Comparison of ENCODE assay signal across 8 mouse cellular contexts in genomic region chr15:62127602-62128158, GRCm38 (mm10).
DNase-seq lines count a peak whose midpoint lies in the region; ATAC-seq lines count a peak whose summit lies in the region.

No protein-coding gene starts in this region.

- H3K4me3 ChIP-seq in megakaryocyte, embryonic 14.5 days (replicated peaks): peak overlapping the region; percentile 2
- H3K4me3 ChIP-seq in forebrain, embryonic 10.5 days: no peak overlapping the region
- no peak overlapping the region for H3K4me3 ChIP-seq in intestine, embryonic 16.5 days (ENCODE audit: low read length)
- no peak overlapping the region for H3K4me3 ChIP-seq in midbrain, embryonic 14.5 days (replicated peaks; ENCODE audit: low read depth, low read length)

- H3K27ac ChIP-seq in forebrain, embryonic 10.5 days: peak overlapping the region; percentile 35; the same call in 1 of the 2 replicates
- H3K27ac ChIP-seq in intestine, embryonic 16.5 days (ENCODE audit: low read length): no peak overlapping the region
- no peak overlapping the region for H3K27ac ChIP-seq in midbrain, embryonic 14.5 days (replicated peaks; ENCODE audit: low read depth, low read length)

- H3K4me2 ChIP-seq in intestine, embryonic 16.5 days (ENCODE audit: low read depth, low read length): peak overlapping the region; percentile 3; the same call in 1 of the 2 replicates
- no peak overlapping the region for H3K4me2 ChIP-seq in midbrain, embryonic 14.5 days (ENCODE audit: low read length)

- no peak for ATAC-seq in megakaryocyte, adult 5-6 weeks (ENCODE audit: poor library complexity, severe bottlenecking)
- peak; percentile 28; the same call in 1 of the 2 replicates for ATAC-seq in intestine, embryonic 16.5 days
- ATAC-seq in midbrain, embryonic 14.5 days (ENCODE audit: low FRiP score, low TSS enrichment): peak; percentile 27; the same call in 1 of the 2 replicates

- WGBS in forebrain, embryonic 10.5 days: 44% methylated on average over 11 of the region's 11 CpGs
- WGBS in intestine, embryonic 16.5 days: 33% methylated on average over 11 of the region's 11 CpGs
- WGBS in midbrain, embryonic 14.5 days: 23% methylated on average over 11 of the region's 11 CpGs

- no peaks in the 10 kb centered on the region for H3K9me3 ChIP-seq in megakaryocyte, embryonic 14.5 days
- H3K9me3 ChIP-seq in forebrain, embryonic 10.5 days: no peaks in the 10 kb centered on the region
- H3K9me3 ChIP-seq in intestine, embryonic 16.5 days (ENCODE audit: control insufficient read depth, low read length): no peaks in the 10 kb centered on the region
- no peaks in the 10 kb centered on the region for H3K9me3 ChIP-seq in midbrain, embryonic 14.5 days (ENCODE audit: control insufficient read depth, low read length)

- H3K4me1 ChIP-seq in megakaryocyte, embryonic 14.5 days: peaks cover 92% of the 10 kb centered on the region
- peaks cover 40% of the 10 kb centered on the region for H3K4me1 ChIP-seq in forebrain, embryonic 10.5 days
- H3K4me1 ChIP-seq in intestine, embryonic 16.5 days (ENCODE audit: control insufficient read depth, insufficient read depth, low read length): peaks cover 23% of the 10 kb centered on the region
- H3K4me1 ChIP-seq in midbrain, embryonic 14.5 days (ENCODE audit: control insufficient read depth, insufficient read depth, low read length): no peaks in the 10 kb centered on the region

- peak; percentile 28 for DNase-seq in forebrain, embryonic 10.5 days (ENCODE audit: extremely low spot score, low spot score)
- peak; percentile 58 for DNase-seq in midbrain, embryonic 14.5 days
- DNase-seq in ovary, postnatal 14 days (ENCODE audit: low spot score): no peak
- DNase-seq in cerebellum, adult 11-12 months: no peak
- no peak for DNase-seq in frontal cortex, adult 2 months (ENCODE audit: extremely low spot score in 1 of 2, low spot score in 1 of 2)

- H3K27me3 ChIP-seq in megakaryocyte, embryonic 14.5 days (replicated peaks): no peaks in the 10 kb centered on the region
- 0 out of 2 replicates have a peak, but pooled peaks cover 4% of the 10 kb centered on the region for H3K27me3 ChIP-seq in forebrain, embryonic 10.5 days (ENCODE audit: poor library complexity, severe bottlenecking)
- no peaks in the 10 kb centered on the region for H3K27me3 ChIP-seq in intestine, embryonic 16.5 days (replicated peaks; ENCODE audit: control insufficient read depth, insufficient read depth, low read length)
- H3K27me3 ChIP-seq in midbrain, embryonic 14.5 days (ENCODE audit: control insufficient read depth, insufficient read depth, low read length): no peaks in the 10 kb centered on the region

- H3K36me3 ChIP-seq in megakaryocyte, embryonic 14.5 days (replicated peaks; ENCODE audit: low read length): peaks cover 49% of the 10 kb centered on the region
- H3K36me3 ChIP-seq in forebrain, embryonic 10.5 days (replicated peaks): no peaks in the 10 kb centered on the region
- H3K36me3 ChIP-seq in intestine, embryonic 16.5 days (ENCODE audit: control insufficient read depth, insufficient read depth, low read length): no peaks in the 10 kb centered on the region
- H3K36me3 ChIP-seq in midbrain, embryonic 14.5 days (ENCODE audit: control insufficient read depth, insufficient read depth, low read length): no peaks in the 10 kb centered on the region

- H3K9ac ChIP-seq in intestine, embryonic 16.5 days (ENCODE audit: low read depth, low read length): no peak overlapping the region
- no peak overlapping the region for H3K9ac ChIP-seq in midbrain, embryonic 14.5 days (replicated peaks; ENCODE audit: low read length)

Comparison
In these comparisons a context has a peak if more than half of its experiments do, and no peak if none do; other contexts are left out.
1. DNase-seq: peak in forebrain, embryonic 10.5 days (single experiment) and midbrain, embryonic 14.5 days (single experiment); none in ovary, postnatal 14 days (single experiment), cerebellum, adult 11-12 months (single experiment) and frontal cortex, adult 2 months (0 of 2).